Mouse (Mus musculus) embryonic fibroblast, embryonic 13.5 days (primary cell): ENCODE data around the gene Hist1h2bg. TPM values are rescaled to one million over a fixed set of nuclear protein-coding genes. Genes with fewer than 3 reads are reported as not detected.

Experiments used
- H3K27ac ChIP-seq: 2 replicates; pipeline ENCODE4 v1.5.1; 2012; ENCODE audit warnings: low read length, control low read depth, inconsistent platforms; ENCODE audit not compliant: insufficient read depth
- H3K4me1 ChIP-seq: 2 replicates; pipeline ENCODE4 v1.6.1; 2011; ENCODE audit warnings: low read length; ENCODE audit not compliant: control insufficient read depth, insufficient read depth
- H3K4me3 ChIP-seq: 2 replicates; pipeline ENCODE4 v1.5.1; 2011; ENCODE audit warnings: mild to moderate bottlenecking, control low read depth, low read length; ENCODE audit not compliant: insufficient read depth
- CTCF ChIP-seq: IDR thresholded peaks from 2 replicates; pipeline ENCODE4 v1.5.1; 2011; ENCODE audit warnings: mild to moderate bottlenecking, control low read depth, low read length, moderate library complexity, borderline replicate concordance; ENCODE audit not compliant: insufficient read depth
- POLR2A ChIP-seq: IDR thresholded peaks from 2 replicates; pipeline ENCODE4 v1.6.1; 2011; ENCODE audit warnings: low read depth, mild to moderate bottlenecking, control low read depth, low read length, moderate library complexity
- polyA plus RNA-seq: library from polyadenylated mRNA; stranded (reverse); fragments of >200 nt; gene quantifications from 2 replicates; pipeline ENCODE4 v1.2.4, GENCODE M21; 2011; ENCODE audit warnings: low read depth; ENCODE audit not compliant: missing spikeins, insufficient read length

Hist1h2bg gene
- polyA plus RNA-seq, 1 experiment = 22.6 TPM

DNA sequence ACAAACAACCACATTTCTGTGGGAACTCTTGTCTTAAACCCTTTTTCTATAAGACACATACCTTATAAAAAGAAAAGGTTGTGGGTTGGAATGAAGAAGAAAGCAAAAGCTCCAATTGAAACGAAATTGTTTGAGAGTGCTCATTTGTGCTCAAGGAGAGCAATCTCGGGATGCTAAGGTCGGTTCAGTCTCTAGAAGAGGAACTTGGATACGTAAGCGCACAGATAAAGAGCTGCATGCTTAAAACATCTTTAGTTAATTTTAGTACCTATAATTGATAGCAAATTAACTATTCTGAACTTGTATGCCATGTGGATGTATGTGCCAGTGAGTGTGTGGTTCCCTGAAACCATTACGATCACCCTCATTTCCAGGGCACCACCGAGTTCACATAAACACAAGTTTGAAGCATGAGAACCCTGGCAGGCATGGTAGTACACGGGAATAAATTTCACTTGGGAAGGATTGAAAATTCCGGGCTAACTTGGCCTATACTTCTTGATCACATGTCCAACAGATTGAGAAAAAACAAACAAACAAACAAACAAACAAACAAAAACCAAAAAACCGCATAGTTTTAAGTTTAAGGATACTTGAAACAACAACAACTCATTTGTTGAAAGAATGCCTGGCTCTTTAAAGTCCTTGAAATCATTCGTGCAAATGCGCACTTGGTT, 49.0 kb downstream of the Hist1h2bg start:
- TF ChIP-seq POLR2A (no peak), CTCF (no peak)
- H3K4me3 ChIP-seq = peak overlapping the region; percentile 49
- H3K4me1 ChIP-seq = peaks cover 3% of the 10 kb centered on the region; the same call in 1 of the 2 replicates
- H3K27ac ChIP-seq = peak overlapping the region; percentile 66

GRCm38 (mm10) chr13:23620733-23621531, 49.7 kb downstream of the Hist1h2bg start, which contains the start of gene Hist1h2be:
Gene Hist1h2be, minus strand, starts transcription at chr13:23621124.
- peak within 1 kb of the TSS; percentile 75 for H3K4me3 ChIP-seq
- peaks cover 3% of the 10 kb centered on the region; the same call in 1 of the 2 replicates for H3K4me1 ChIP-seq
- TF ChIP-seq POLR2A = peak; percentile 86; the same call in 1 of the 2 replicates
- TF ChIP-seq CTCF = no peak
- H3K27ac ChIP-seq = peak within 1 kb of the TSS; percentile 86

Other genes with a start within 250 kb of the Hist1h2bg start
- gene Zfp322a, start 202.2 kb upstream of the Hist1h2bg start, polyA plus RNA-seq = 24.1 and 25.7 TPM in 2 replicates
- gene Abt1, start 147.5 kb upstream of the Hist1h2bg start, polyA plus RNA-seq = 4.2 and 4.7 TPM in 2 replicates
- gene Btn1a1, start 105.5 kb upstream of the Hist1h2bg start, polyA plus RNA-seq = not detected in 2 replicates
- gene Btn2a2, start 82.5 kb upstream of the Hist1h2bg start, polyA plus RNA-seq = not detected in 2 replicates
- gene Hist1h4h, start 40.3 kb upstream of the Hist1h2bg start, polyA plus RNA-seq = 8.1 and 10.5 TPM in 2 replicates
- gene Hist1h2af, start 37.5 kb upstream of the Hist1h2bg start, polyA plus RNA-seq = 12.7 and 20.4 TPM in 2 replicates
- gene Hist1h3g, start 36.0 kb upstream of the Hist1h2bg start, polyA plus RNA-seq = 5.7 TPM in 1 of 2 replicates, not detected in the other
- 1.8 and 4.0 TPM in 2 replicates for gene Hist1h2bh, start 28.0 kb upstream of the Hist1h2bg start, polyA plus RNA-seq
- 0.61 and 0.70 TPM in 2 replicates for gene Hist1h3f, start 27.3 kb upstream of the Hist1h2bg start, polyA plus RNA-seq
- 9.6 and 18.1 TPM in 2 replicates for gene Hist1h4f, start 19.7 kb upstream of the Hist1h2bg start, polyA plus RNA-seq
- gene Hist1h1d, start 18.1 kb upstream of the Hist1h2bg start, polyA plus RNA-seq = 0.83 and 2.7 TPM in 2 replicates
- gene Hist1h3e, start 9.0 kb upstream of the Hist1h2bg start, polyA plus RNA-seq = 2.4 and 3.4 TPM in 2 replicates
- 3.4 and 6.0 TPM in 2 replicates for gene Hist1h2ae, start 176 bp upstream of the Hist1h2bg start, polyA plus RNA-seq
- gene Hist1h2bf, start 2.8 kb downstream of the Hist1h2bg start, polyA plus RNA-seq = 5.7 and 6.4 TPM in 2 replicates
- gene Hist1h2ad, start 3.0 kb downstream of the Hist1h2bg start, polyA plus RNA-seq = 2.9 and 3.0 TPM in 2 replicates
- gene Hist1h3d, start 4.4 kb downstream of the Hist1h2bg start, polyA plus RNA-seq = 2.4 and 5.1 TPM in 2 replicates
- 3.7 and 6.8 TPM in 2 replicates for gene Hist1h4d, start 10.2 kb downstream of the Hist1h2bg start, polyA plus RNA-seq
- 2.2 and 4.1 TPM in 2 replicates for gene Hist1h2be, start 49.7 kb downstream of the Hist1h2bg start, polyA plus RNA-seq
- gene Hist1h1e, start 51.2 kb downstream of the Hist1h2bg start, polyA plus RNA-seq = 3.8 and 8.8 TPM in 2 replicates
- gene Hist1h2ac, start 112.6 kb downstream of the Hist1h2bg start, polyA plus RNA-seq = 0.79 and 0.82 TPM in 2 replicates
- gene Hist1h2bc, start 112.8 kb downstream of the Hist1h2bg start, polyA plus RNA-seq = 55.6 and 62.4 TPM in 2 replicates
- gene Hist1h1t, start 124.4 kb downstream of the Hist1h2bg start, polyA plus RNA-seq = not detected in 2 replicates
- 2.8 and 3.8 TPM in 2 replicates for gene Hist1h4c, start 127.1 kb downstream of the Hist1h2bg start, polyA plus RNA-seq
- gene Hfe, start 139.5 kb downstream of the Hist1h2bg start, polyA plus RNA-seq = 4.6 and 7.9 TPM in 2 replicates
- gene Hist1h1c, start 167.4 kb downstream of the Hist1h2bg start, polyA plus RNA-seq = 69.4 and 72.0 TPM in 2 replicates
- 2.6 and 5.4 TPM in 2 replicates for gene Hist1h3c, start 174.2 kb downstream of the Hist1h2bg start, polyA plus RNA-seq
- 4.2 and 5.7 TPM in 2 replicates for gene Hist1h2bb, start 175.3 kb downstream of the Hist1h2bg start, polyA plus RNA-seq
- 10.0 and 12.3 TPM in 2 replicates for gene Hist1h2ab, start 179.7 kb downstream of the Hist1h2bg start, polyA plus RNA-seq
- gene Hist1h3b, start 180.9 kb downstream of the Hist1h2bg start, polyA plus RNA-seq = 5.6 and 6.3 TPM in 2 replicates
- gene Hist1h4b, start 185.6 kb downstream of the Hist1h2bg start, polyA plus RNA-seq = 7.8 and 12.5 TPM in 2 replicates
- 1.3 and 5.4 TPM in 2 replicates for gene Hist1h4a, start 189.8 kb downstream of the Hist1h2bg start, polyA plus RNA-seq
- 2.0 and 5.5 TPM in 2 replicates for gene Hist1h3a, start 191.0 kb downstream of the Hist1h2bg start, polyA plus RNA-seq
- gene Hist1h1a, start 192.3 kb downstream of the Hist1h2bg start, polyA plus RNA-seq = 2.3 and 7.9 TPM in 2 replicates
- gene Trim38, start 198.5 kb downstream of the Hist1h2bg start, polyA plus RNA-seq = not detected in 2 replicates
- not detected in 2 replicates for gene Slc17a2, start 235.6 kb downstream of the Hist1h2bg start, polyA plus RNA-seq